Mouse (Mus musculus): Measurements from ENCODE around the gene Ppp2r5e.

DNA sequence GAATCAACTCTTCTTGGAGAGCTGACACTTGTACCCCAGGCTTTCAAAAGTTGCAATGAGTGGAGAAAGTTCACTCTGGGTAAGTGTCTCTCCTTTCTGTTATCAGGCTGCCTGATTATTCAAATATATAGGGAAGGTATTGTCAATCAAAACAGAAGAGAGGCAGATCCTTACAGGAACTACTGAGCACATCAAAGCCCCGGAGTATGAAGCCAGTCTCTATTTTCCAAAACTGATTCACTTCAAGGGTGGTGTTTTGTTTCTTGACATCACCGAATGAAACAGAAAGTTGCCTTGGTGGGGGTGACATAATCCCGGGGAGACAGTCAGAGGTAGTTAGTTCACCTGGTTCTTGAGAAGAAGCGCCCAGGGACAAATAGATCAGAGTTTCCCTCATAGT is 179.4 kb downstream of the Ppp2r5e start, which contains the start of gene Gphb5:
- TF ChIP-seq POLR2A (IDR thresholded peaks at IDR 0.05; ENCODE audit: extremely low read depth, insufficient read depth, low read length), result no peak
- no peak for TF ChIP-seq CTCF (IDR thresholded peaks at IDR 0.05; ENCODE audit: low read depth, low read length)

Measured in liver, adult 2 months (tissue).